Mouse (Mus musculus) lung, adult 2 months (tissue): Measurements from ENCODE around the gene Mcemp1.

Source experiments
- CTCF ChIP-seq: fragments of 200-500 bp; IDR thresholded peaks from 2 replicates; pipeline ENCODE4 v1.5.1; 2011; ENCODE audit warnings: mild to moderate bottlenecking, low read length, control low read depth; ENCODE audit not compliant: insufficient read depth
- POLR2A ChIP-seq: fragments of 200-500 bp; IDR thresholded peaks from 2 replicates; pipeline ENCODE4 v1.6.1; 2011; ENCODE audit warnings: low read depth, mild to moderate bottlenecking, control low read depth, low read length, borderline replicate concordance; ENCODE audit errors: extremely low read depth

- no peak for TF ChIP-seq POLR2A
- TF ChIP-seq CTCF = no peak
Measured at GRCm38 (mm10) chr8:3660889-3661288, 4.7 kb upstream of the Mcemp1 start.
